Mouse (Mus musculus): Measurements from ENCODE around the gene Hoxa7. TPM values are rescaled to one million over a fixed set of nuclear protein-coding genes. Genes with fewer than 3 reads are reported as not detected.

Gene Hoxa7
- polyA plus RNA-seq, 1 experiment, result 11.9 TPM

- H3K4me2 ChIP-seq (ENCODE audit: low read depth), result peak overlapping the region; percentile 97
- no peaks in the 10 kb centered on the region for H3K27me3 ChIP-seq (ENCODE audit: control insufficient read depth, insufficient read depth, insufficient read length)
- H3K4me3 ChIP-seq, result peak overlapping the region; percentile 89
- TF ChIP-seq MYOG (IDR thresholded peaks at IDR 0.05; ENCODE audit: control insufficient read depth in 1 of 3, insufficient read depth in 1 of 3, insufficient read length in 2 of 3, low read depth in 2 of 3), result no peak
- TF ChIP-seq MYOD1 (IDR thresholded peaks at IDR 0.05; ENCODE audit: control insufficient read depth in 1 of 3, insufficient read length in 2 of 3, low read depth in 2 of 3), result no peak
- TF ChIP-seq MAX (IDR thresholded peaks at IDR 0.05; ENCODE audit: low read depth), result no peak
- no peak for TF ChIP-seq TCF3 (IDR thresholded peaks at IDR 0.05; ENCODE audit: insufficient read length, low read depth)
- no peak for TF ChIP-seq E2F4 (IDR thresholded peaks at IDR 0.05; ENCODE audit: insufficient read depth)
- no peak for TF ChIP-seq CEBPB (IDR thresholded peaks at IDR 0.05; ENCODE audit: insufficient read depth, poor library complexity, severe bottlenecking)
- TF ChIP-seq POLR2A (IDR thresholded peaks at IDR 0.05; ENCODE audit: insufficient read length, low read depth), result peak; percentile 17
- no peak for TF ChIP-seq SRF (IDR thresholded peaks at IDR 0.05; ENCODE audit: control insufficient read depth, insufficient read length, low read depth)
- TF ChIP-seq POLR2AphosphoS2 (IDR thresholded peaks at IDR 0.05; ENCODE audit: insufficient read length, low read depth), result peak; percentile 49
- no peak for TF ChIP-seq TCF12 (IDR thresholded peaks at IDR 0.05; ENCODE audit: insufficient read depth, poor library complexity, severe bottlenecking)
- no peak for TF ChIP-seq USF1 (IDR thresholded peaks at IDR 0.05; ENCODE audit: low read depth)
- no peaks in the 10 kb centered on the region for H3K36me3 ChIP-seq (ENCODE audit: control insufficient read depth, insufficient read depth)
- peaks cover 90% of the 10 kb centered on the region for H3K79me2 ChIP-seq (ENCODE audit: control insufficient read depth, insufficient read depth)
- H3ac ChIP-seq (ENCODE audit: control insufficient read depth, insufficient read length), result peak overlapping the region; percentile 39
These were observed 5.1 kb upstream of the Hoxa7 start for GRCm38 (mm10) chr6:52226569-52227257.

DNA sequence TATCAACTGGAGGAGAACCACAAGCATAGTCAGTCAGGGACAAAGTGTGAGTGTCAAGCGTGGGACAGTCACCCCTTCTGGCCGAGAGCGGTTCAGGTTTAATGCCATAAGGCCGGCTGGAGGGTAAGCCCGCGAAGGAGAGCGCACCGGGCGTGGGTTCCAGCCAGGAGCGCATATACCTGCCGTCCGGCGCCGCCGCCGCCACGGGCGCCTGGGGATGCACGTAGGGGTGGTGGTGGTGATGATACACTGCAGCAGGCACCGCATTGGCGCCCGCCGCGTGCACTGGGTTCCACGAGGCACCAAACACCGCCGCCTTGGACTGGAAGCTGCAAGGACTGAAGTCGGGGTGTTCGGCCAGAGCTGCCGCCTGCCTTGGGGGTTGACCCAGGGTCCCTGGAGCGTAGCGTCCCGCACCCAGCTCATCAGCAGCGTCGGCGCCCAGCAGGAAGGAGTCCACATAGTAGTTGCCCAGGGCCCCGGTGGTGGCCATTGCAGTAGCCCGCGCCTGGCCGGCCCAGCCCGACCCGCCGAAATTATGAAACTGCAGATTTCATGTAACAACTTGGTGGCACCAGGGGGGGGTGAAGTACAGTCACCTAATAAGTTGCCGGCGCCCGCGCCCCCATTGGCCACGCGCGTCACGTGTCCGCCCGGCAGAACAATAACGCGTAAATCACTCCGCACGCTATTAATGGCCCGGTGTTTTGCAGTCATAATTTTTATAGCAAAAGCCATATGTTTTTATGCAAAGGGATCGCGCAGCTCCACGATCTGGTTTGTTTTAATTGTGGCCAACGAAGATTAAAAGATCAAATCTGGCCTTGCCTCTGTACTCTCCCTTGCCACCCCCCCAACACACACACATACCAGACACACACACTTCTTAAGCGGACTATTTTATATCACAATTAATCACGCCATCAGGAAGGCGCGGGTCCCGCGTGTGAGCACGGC, 4.2 kb upstream of the Hoxa7 start:
- Histone ChIP-seq H3K36me3 (ENCODE audit: control insufficient read depth, insufficient read depth) (no peaks in the 10 kb centered on the region), H3K4me3 (peak overlapping the region; percentile 89), H3K79me2 (ENCODE audit: control insufficient read depth, insufficient read depth) (peaks cover 82% of the 10 kb centered on the region), H3K27me3 (ENCODE audit: control insufficient read depth, insufficient read depth, insufficient read length) (no peaks in the 10 kb centered on the region), H3K4me2 (ENCODE audit: low read depth) (peak overlapping the region; percentile 97), H3ac (ENCODE audit: control insufficient read depth, insufficient read length) (peak overlapping the region; percentile 39)
- TF ChIP-seq SRF (IDR thresholded peaks at IDR 0.05; ENCODE audit: control insufficient read depth, insufficient read length, low read depth) (no peak), USF1 (IDR thresholded peaks at IDR 0.05; ENCODE audit: low read depth) (peak; percentile 99), POLR2A (IDR thresholded peaks at IDR 0.05; ENCODE audit: insufficient read length, low read depth) (peak; percentile 58), POLR2AphosphoS2 (IDR thresholded peaks at IDR 0.05; ENCODE audit: insufficient read length, low read depth) (peak; percentile 59), MYOG (IDR thresholded peaks at IDR 0.05; ENCODE audit: control insufficient read depth in 1 of 3, insufficient read depth in 1 of 3, insufficient read length in 2 of 3, low read depth in 2 of 3) (no peak)

DNA sequence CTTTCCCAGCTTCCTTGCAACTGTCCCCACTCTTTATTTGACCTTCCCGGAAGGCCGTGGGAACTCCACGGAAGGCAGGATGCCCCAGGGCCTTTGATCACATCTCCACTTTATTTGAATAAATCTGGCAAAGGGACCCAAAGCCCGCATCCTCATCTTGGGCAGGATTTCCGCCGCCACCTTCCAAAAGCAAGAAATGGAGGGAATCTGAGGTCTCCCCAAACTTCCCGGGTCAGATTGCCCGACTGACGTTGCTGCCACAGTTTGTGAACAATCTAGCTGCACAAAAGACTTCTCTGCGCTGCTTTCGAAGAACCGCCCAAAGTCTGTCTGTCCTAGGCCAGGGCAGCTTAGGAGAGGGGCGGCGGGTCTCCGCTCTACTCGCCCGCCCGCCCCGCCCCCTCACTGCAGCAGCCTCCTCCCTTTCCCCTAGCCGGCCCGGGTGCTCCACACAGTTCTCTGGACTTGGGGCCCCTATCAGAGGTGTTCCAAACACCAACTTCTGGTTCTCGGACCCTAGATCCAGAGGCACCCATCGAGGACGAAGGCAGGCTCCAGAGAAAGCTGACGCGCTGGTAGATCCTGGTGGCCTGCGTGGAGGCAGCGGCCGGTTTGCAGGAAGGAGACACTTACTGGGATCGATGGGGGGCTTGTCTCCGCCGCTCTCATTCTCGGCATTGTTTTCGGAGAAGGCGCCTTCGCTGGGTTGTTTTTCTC, 3.4 kb upstream of the Hoxa7 start:
- Histone ChIP-seq H3K4me3 (peak overlapping the region; percentile 89), H3K36me3 (ENCODE audit: control insufficient read depth, insufficient read depth) (no peaks in the 10 kb centered on the region), H3ac (ENCODE audit: control insufficient read depth, insufficient read length) (peak overlapping the region; percentile 39), H3K27me3 (ENCODE audit: control insufficient read depth, insufficient read depth, insufficient read length) (no peaks in the 10 kb centered on the region), H3K79me2 (ENCODE audit: control insufficient read depth, insufficient read depth) (peaks cover 76% of the 10 kb centered on the region), H3K4me2 (ENCODE audit: low read depth) (peak overlapping the region; percentile 97)
- TF ChIP-seq POLR2AphosphoS2 (IDR thresholded peaks at IDR 0.05; ENCODE audit: insufficient read length, low read depth) (no peak), SRF (IDR thresholded peaks at IDR 0.05; ENCODE audit: control insufficient read depth, insufficient read length, low read depth) (no peak), MYOD1 (IDR thresholded peaks at IDR 0.05; ENCODE audit: control insufficient read depth in 1 of 3, insufficient read length in 2 of 3, low read depth in 2 of 3) (no peak), E2F4 (IDR thresholded peaks at IDR 0.05; ENCODE audit: insufficient read depth) (no peak), USF1 (IDR thresholded peaks at IDR 0.05; ENCODE audit: low read depth) (no peak), MYOG (IDR thresholded peaks at IDR 0.05; ENCODE audit: control insufficient read depth in 1 of 3, insufficient read depth in 1 of 3, insufficient read length in 2 of 3, low read depth in 2 of 3) (no peak), MAX (IDR thresholded peaks at IDR 0.05; ENCODE audit: low read depth) (no peak), POLR2A (IDR thresholded peaks at IDR 0.05; ENCODE audit: insufficient read length, low read depth) (no peak), TCF12 (IDR thresholded peaks at IDR 0.05; ENCODE audit: insufficient read depth, poor library complexity, severe bottlenecking) (no peak)

GRCm38 (mm10) chr6:52223939-52224760, 2.5 kb upstream of the Hoxa7 start:
- Histone ChIP-seq H3K36me3 (ENCODE audit: control insufficient read depth, insufficient read depth) (no peaks in the 10 kb centered on the region), H3ac (ENCODE audit: control insufficient read depth, insufficient read length) (peak overlapping the region; percentile 39), H3K79me2 (ENCODE audit: control insufficient read depth, insufficient read depth) (peaks cover 67% of the 10 kb centered on the region), H3K4me3 (peak overlapping the region; percentile 89), H3K4me2 (ENCODE audit: low read depth) (peak overlapping the region; percentile 97), H3K27me3 (ENCODE audit: control insufficient read depth, insufficient read depth, insufficient read length) (no peaks in the 10 kb centered on the region)
- TF ChIP-seq MAX (IDR thresholded peaks at IDR 0.05; ENCODE audit: low read depth) (no peak), TCF3 (IDR thresholded peaks at IDR 0.05; ENCODE audit: insufficient read length, low read depth) (no peak), MYOD1 (IDR thresholded peaks at IDR 0.05; ENCODE audit: control insufficient read depth in 1 of 3, insufficient read length in 2 of 3, low read depth in 2 of 3) (no peak), SRF (IDR thresholded peaks at IDR 0.05; ENCODE audit: control insufficient read depth, insufficient read length, low read depth) (no peak), E2F4 (IDR thresholded peaks at IDR 0.05; ENCODE audit: insufficient read depth) (no peak), CEBPB (IDR thresholded peaks at IDR 0.05; ENCODE audit: insufficient read depth, poor library complexity, severe bottlenecking) (no peak), MYOG (IDR thresholded peaks at IDR 0.05; ENCODE audit: control insufficient read depth in 1 of 3, insufficient read depth in 1 of 3, insufficient read length in 2 of 3, low read depth in 2 of 3) (no peak), REST (IDR thresholded peaks at IDR 0.05; ENCODE audit: insufficient read depth, insufficient read length) (no peak), TCF12 (IDR thresholded peaks at IDR 0.05; ENCODE audit: insufficient read depth, poor library complexity, severe bottlenecking) (no peak)

All from myocyte (in vitro differentiated cells).